Mouse (Mus musculus): ENCODE measurements around the gene Xlr5a.
"Not testable (repeated sequence)": the region's sequence is repeated elsewhere in the genome, so short reads cannot be mapped to it uniquely, and the experiment has no call there.

Xlr5a gene

GRCm38 (mm10) chrX:73292876-73293275 lies at the start of gene Xlr5a, which contains the start of gene Xlr5c:
Xlr5a (minus strand) TSS chrX:73292976.
Xlr5c (minus strand) TSS chrX:73292976.
- not testable (repeated sequence) for DNase-seq (ENCODE audit: low read depth)

- DNase-seq (ENCODE audit: low read depth): no peak
Measured at GRCm38 (mm10) chrX:73342483-73342895, 49.7 kb upstream of the Xlr5a start, which contains the start of gene Zfp275. Zfp275 (plus strand) TSS chrX:73342621.

- no peak for DNase-seq (ENCODE audit: low read depth)
Measured at GRCm38 (mm10) chrX:73342068-73342467, 49.3 kb upstream of the Xlr5a start.

DNA sequence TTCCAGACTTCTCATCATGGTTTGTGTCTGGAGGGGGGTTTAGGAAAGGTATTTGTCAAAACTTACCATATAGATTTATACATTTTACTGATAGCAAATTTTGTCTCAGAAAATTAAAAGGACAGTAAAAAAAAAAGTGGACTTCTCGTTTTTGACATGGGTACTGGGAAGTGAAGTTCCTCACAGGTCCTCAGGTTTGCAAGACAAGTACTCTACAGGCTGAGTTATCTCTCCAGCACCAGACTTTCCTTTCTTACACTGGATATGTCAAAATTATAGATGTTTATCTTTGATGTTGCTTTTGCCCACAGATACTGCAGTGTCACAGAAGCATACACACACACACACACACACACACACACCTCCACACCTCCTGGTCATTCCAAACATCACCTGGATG lies 48.7 kb upstream of the Xlr5a start:
- DNase-seq (ENCODE audit: low read depth): no peak

GRCm38 (mm10) chrX:73336740-73337139 lies 44.0 kb upstream of the Xlr5a start, which contains the start of gene Gm45015:
Gm45015 (minus strand) TSS chrX:73336840.
- no peak for DNase-seq (ENCODE audit: low read depth)

GRCm38 (mm10) chrX:73333548-73333947 lies 40.8 kb upstream of the Xlr5a start:
- DNase-seq (ENCODE audit: low read depth): no peak

GRCm38 (mm10) chrX:73327215-73327614 lies 34.4 kb upstream of the Xlr5a start:
- DNase-seq (ENCODE audit: low read depth): no peak

DNA sequence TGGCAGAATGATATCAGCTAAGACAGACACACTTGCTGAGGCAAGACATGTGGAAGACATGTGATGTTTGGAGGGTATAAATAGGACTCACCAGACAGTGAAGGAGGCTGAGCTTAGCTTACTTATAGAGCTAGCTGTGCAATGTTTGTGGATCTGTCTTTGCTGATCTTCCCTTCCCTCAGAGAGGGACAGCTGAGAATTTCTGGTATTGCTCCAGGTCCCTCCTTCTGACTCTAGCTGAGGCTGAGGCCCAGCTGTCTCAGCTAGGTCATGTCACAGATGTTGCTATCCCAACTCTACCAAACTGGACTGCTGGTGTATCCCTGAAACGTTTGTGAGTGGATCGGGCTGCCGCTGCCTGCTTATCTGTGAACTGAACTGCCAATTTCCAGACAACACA lies 28.3 kb upstream of the Xlr5a start:
- no peak for DNase-seq (ENCODE audit: low read depth)

DNA sequence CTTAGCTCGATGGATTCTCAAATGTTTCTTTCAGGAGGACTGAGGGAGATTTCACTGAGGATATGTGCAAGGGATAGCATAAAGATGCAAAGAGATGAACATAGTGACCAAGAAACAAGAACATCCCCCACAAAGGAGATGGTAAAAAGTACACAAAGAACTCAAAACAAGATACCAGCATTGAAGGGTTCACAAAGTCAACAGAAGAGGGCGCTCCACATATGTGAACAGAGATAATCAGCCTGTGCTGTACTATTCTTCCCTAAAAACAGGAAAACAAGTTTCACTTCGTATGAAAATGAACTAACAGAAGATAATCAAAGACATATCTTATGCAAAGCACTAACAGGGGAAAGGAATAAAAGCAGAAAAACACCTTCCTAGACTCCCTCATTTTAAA lies 19.7 kb upstream of the Xlr5a start:
- DNase-seq (ENCODE audit: low read depth): peak; percentile 9

GRCm38 (mm10) chrX:73295745-73296144 lies 3.0 kb upstream of the Xlr5a start:
- not testable (repeated sequence) for DNase-seq (ENCODE audit: low read depth)

DNA sequence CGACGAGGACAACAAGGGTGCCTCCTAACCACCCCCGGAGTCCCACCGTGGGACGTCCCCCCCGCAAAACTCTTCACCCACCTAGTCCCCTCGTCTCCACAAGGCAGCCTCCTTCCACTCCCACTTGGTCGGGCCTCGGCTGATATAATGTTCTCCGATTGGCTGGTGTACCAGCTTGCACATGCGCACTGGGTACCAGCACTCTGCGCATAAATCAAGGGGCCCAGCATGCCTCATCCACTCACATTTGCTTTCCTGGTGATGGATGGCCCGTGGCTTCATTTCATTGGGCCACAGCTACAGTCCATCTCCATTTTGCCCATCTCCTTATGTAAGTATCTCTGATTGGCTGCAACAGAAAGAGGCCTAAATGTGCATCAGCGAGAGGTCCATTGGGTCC lies 27.5 kb downstream of the Xlr5a start, which contains the start of gene Xlr3c:
Gene Xlr3c (minus strand): TSS at position 121 of the 400 bp plus-strand sequence.
- not testable (repeated sequence) for DNase-seq (ENCODE audit: low read depth)

GRCm38 (mm10) chrX:73262428-73262827 lies 30.3 kb downstream of the Xlr5a start:
- not testable (repeated sequence) for DNase-seq (ENCODE audit: low read depth)

- not testable (repeated sequence) for DNase-seq (ENCODE audit: low read depth)
Measured at GRCm38 (mm10) chrX:73242821-73243325, 49.9 kb downstream of the Xlr5a start, which contains the start of gene Xlr4c. Xlr4c (minus strand) TSS chrX:73243130.

DNA sequence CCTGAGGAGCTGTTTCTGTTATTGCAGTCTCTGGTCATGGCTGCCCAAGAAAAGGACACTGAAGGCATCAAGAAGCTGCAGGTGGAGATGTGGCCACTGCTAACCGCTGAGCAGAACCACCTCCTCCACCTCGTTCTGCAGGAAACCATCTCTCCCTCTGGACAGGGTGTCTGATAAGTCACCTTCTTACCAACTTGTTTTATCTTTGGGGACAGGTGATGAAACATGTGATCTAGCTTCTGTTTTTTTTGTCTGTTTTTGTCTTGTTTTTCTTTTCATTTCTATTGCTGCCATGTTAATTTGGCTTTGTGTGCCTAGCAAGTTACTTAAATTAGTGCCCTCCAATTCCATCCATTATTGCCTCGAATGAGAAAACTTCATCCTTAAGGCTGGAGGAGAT lies 63.5 kb downstream of the Xlr5a start:
- peak; percentile 3 for DNase-seq (ENCODE audit: low read depth)

DNA sequence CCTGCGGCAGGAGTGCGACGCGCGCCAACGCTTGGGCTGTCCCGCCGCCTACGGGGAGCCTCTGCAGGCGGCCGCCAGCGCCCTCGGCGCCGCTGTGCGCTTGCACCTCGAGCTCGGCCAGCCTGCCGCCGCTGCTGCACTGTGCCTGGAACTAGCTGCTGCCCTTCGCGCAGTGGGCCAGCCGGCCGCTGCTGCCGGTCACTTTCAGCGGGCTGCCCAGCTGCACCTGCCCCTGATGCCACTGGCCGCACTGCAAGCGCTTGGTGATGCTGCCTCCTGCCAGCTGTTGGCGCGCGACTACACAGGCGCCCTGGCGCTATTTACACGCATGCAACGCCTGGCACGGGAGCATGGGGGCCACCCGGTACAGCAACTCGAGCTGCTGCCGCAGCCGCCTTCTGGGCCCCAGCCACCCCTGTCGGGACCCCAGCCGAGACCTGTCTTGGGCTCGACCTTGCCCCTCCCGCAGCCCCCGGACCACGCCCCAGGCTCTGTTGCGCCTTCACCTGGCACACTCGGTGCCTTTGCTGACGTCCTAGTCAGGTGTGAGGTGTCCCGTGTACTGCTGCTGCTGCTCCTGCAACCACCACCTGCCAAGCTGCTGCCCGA lies 64.1 kb downstream of the Xlr5a start:
- DNase-seq (ENCODE audit: low read depth): peak; percentile 10

DNA sequence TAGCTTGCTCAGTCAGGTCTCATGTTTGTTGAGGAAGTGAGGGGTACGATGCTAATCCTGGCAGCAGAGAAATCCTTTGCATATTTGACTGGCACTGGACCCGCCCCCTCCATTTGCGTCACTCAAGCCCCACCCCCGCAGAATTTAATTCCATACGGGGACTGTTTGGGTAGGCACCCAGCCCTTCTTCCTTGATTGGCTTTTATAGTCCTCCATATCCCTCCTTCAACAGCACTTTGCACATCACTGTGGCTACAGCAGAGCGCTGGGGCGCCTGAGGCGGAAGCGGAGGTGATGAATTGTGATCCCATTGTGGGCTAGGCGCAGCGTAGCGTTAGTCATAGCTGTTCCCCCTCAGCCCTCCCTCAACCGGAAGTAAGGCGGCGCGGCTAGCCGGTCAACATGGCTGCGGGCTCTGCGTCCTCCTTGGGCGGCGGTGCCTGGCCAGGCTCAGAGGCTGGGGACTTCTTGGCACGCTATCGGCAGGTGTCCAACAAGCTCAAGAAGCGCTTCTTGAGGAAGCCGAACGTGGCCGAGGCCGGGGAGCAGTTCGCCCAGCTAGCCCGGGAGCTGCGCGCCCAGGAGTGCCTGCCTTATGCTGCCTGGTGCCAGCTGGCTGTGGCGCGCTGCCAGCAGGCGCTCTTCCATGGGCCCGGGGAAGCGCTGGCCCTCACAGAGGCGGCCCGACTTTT lies 64.7 kb downstream of the Xlr5a start, which contains the start of gene F8a:
Gene F8a (plus strand): TSS at position 378 of the 692 bp plus-strand sequence.
- peak; percentile 50 for DNase-seq (ENCODE audit: low read depth)

DNA sequence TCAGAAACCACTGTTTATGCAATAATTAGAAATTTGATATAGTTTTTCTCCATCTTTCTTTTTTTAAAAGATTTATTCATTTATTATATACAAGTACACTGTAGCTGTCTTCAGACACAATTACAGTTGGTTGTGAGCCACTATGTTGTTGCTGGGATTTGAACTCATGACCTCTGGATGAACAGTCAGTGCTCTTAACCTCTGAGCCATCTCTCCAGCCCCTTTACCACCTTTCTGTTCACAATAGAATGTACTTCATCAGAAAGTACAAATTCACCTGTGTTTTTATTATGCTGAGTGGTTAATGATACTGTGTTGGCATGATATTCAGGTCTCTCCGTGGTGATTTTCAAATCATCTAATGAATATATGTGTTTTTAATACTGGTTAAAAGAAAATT lies 67.4 kb downstream of the Xlr5a start:
- no peak for DNase-seq (ENCODE audit: low read depth)

- not testable (repeated sequence) for DNase-seq (ENCODE audit: low read depth)
Measured at GRCm38 (mm10) chrX:73213819-73214564, 78.8 kb downstream of the Xlr5a start, which contains the start of gene Xlr4b. Xlr4b (plus strand) TSS chrX:73214333.

GRCm38 (mm10) chrX:73191934-73192333 lies 100.8 kb downstream of the Xlr5a start, which contains the start of gene Xlr3b:
Xlr3b (plus strand) TSS chrX:73192207.
- DNase-seq (ENCODE audit: low read depth): not testable (repeated sequence)

- DNase-seq (ENCODE audit: low read depth): not testable (repeated sequence)
Measured at GRCm38 (mm10) chrX:73176889-73177288, 115.9 kb downstream of the Xlr5a start, which contains the start of gene Spin2d. Spin2d (minus strand) TSS chrX:73176989.

- DNase-seq (ENCODE audit: low read depth): not testable (repeated sequence)
Measured at GRCm38 (mm10) chrX:73149350-73149749, 143.4 kb downstream of the Xlr5a start, which contains the start of gene DXBay18. DXBay18 (minus strand) TSS chrX:73149450.

DNA sequence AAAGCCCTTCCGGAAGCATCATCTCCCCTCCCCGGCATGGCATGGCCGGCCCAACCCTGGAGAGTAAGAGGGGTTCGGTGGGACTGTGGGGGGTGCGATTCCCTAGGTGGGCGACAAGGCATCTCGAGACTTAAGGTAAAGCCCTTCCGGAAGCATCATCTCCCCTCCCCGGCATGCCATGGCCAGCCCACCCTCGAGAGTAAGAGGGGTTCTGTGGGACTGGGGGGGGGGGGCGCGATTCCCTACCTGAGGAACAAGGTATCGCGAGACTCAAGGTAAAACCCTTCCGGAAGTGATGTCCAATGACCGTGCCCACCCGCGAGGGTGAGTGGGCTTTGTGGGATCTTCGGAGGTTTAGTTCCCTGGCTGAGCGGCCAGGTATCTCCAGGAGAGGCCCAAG lies 144.3 kb downstream of the Xlr5a start, which contains the start of gene Xlr5b:
Gene Xlr5b (plus strand): TSS at position 301 of the 400 bp plus-strand sequence.
- not testable (repeated sequence) for DNase-seq (ENCODE audit: low read depth)
